Mouse (Mus musculus): ENCODE measurements around the gene Wdr18. TPM values are rescaled to one million over a fixed set of nuclear protein-coding genes. Genes with fewer than 3 reads are reported as not detected.

The Wdr18 gene
- polyA plus RNA-seq, 1 experiment from 2014 or later: 86.2 TPM

GRCm38 (mm10) chr10:79929967-79930825, 29.8 kb upstream of the Wdr18 start:
- H3K4me2 ChIP-seq: no peak overlapping the region
- no peaks in the 10 kb centered on the region for H3K9me3 ChIP-seq
- no peak overlapping the region for H3K27ac ChIP-seq
- H3K4me3 ChIP-seq (replicated peaks): no peak overlapping the region
- H3K27me3 ChIP-seq (replicated peaks): no peaks in the 10 kb centered on the region
- H3K9ac ChIP-seq: no peak overlapping the region
- ATAC-seq (ENCODE audit: insufficient read depth, low FRiP score, low read depth): no peak
- H3K4me1 ChIP-seq: peaks cover 51% of the 10 kb centered on the region
- WGBS: 87% methylated on average over 18 of the region's 18 CpGs
- H3K36me3 ChIP-seq: peaks cover 8% of the 10 kb centered on the region; the same call in 1 of the 2 replicates

- ATAC-seq (ENCODE audit: insufficient read depth, low FRiP score, low read depth): no peak
- Histone ChIP-seq H3K9me3 (no peaks in the 10 kb centered on the region), H3K27ac (no peak overlapping the region), H3K27me3 (replicated peaks) (no peaks in the 10 kb centered on the region), H3K36me3 (peaks cover 8% of the 10 kb centered on the region; the same call in 1 of the 2 replicates), H3K9ac (no peak overlapping the region), H3K4me3 (replicated peaks) (no peak overlapping the region), H3K4me2 (no peak overlapping the region), H3K4me1 (peaks cover 48% of the 10 kb centered on the region)
- WGBS: 93% methylated on average over 16 of the region's 16 CpGs
These were observed 29.1 kb upstream of the Wdr18 start for GRCm38 (mm10) chr10:79930826-79931186.

GRCm38 (mm10) chr10:79931797-79932196, 28.2 kb upstream of the Wdr18 start:
- H3K27me3 ChIP-seq (replicated peaks): no peaks in the 10 kb centered on the region
- H3K36me3 ChIP-seq: peaks cover 8% of the 10 kb centered on the region; the same call in 1 of the 2 replicates
- no peak overlapping the region for H3K9ac ChIP-seq
- WGBS: 77% methylated on average over 9 of the region's 9 CpGs
- peak overlapping the region; percentile 62; the same call in 1 of the 2 replicates for H3K27ac ChIP-seq
- H3K4me2 ChIP-seq: no peak overlapping the region
- ATAC-seq (ENCODE audit: insufficient read depth, low FRiP score, low read depth): no peak
- H3K4me3 ChIP-seq (replicated peaks): no peak overlapping the region
- no peaks in the 10 kb centered on the region for H3K9me3 ChIP-seq
- H3K4me1 ChIP-seq: peaks cover 53% of the 10 kb centered on the region

- Histone ChIP-seq H3K27me3 (replicated peaks) (no peaks in the 10 kb centered on the region), H3K4me3 (replicated peaks) (no peak overlapping the region), H3K4me1 (peaks cover 63% of the 10 kb centered on the region), H3K27ac (peak overlapping the region; percentile 62; the same call in 1 of the 2 replicates), H3K4me2 (peak overlapping the region; percentile 2; the same call in 1 of the 2 replicates), H3K36me3 (peaks cover 8% of the 10 kb centered on the region; the same call in 1 of the 2 replicates), H3K9me3 (no peaks in the 10 kb centered on the region), H3K9ac (no peak overlapping the region)
- no peak for ATAC-seq (ENCODE audit: insufficient read depth, low FRiP score, low read depth)
- WGBS: 24% methylated on average over 8 of the region's 8 CpGs
These were observed 27.2 kb upstream of the Wdr18 start for GRCm38 (mm10) chr10:79932736-79933135.

- Histone ChIP-seq H3K27ac (peak overlapping the region; percentile 62; the same call in 1 of the 2 replicates), H3K27me3 (replicated peaks) (no peaks in the 10 kb centered on the region), H3K9me3 (no peaks in the 10 kb centered on the region), H3K36me3 (peaks cover 8% of the 10 kb centered on the region; the same call in 1 of the 2 replicates), H3K4me3 (replicated peaks) (no peak overlapping the region), H3K9ac (no peak overlapping the region), H3K4me1 (peaks cover 64% of the 10 kb centered on the region), H3K4me2 (peak overlapping the region; percentile 2; the same call in 1 of the 2 replicates)
- WGBS: 54% methylated on average over 9 of the region's 9 CpGs
- ATAC-seq (ENCODE audit: insufficient read depth, low FRiP score, low read depth): no peak
These were observed 26.7 kb upstream of the Wdr18 start for GRCm38 (mm10) chr10:79933145-79933679.

- no peaks in the 10 kb centered on the region for H3K27me3 ChIP-seq (replicated peaks)
- 0 out of 2 replicates have a peak overlapping the region, but pooled peaks have one; percentile 4 for H3K4me2 ChIP-seq
- 74% methylated on average over 6 of the region's 6 CpGs for WGBS
- no peak for ATAC-seq (ENCODE audit: insufficient read depth, low FRiP score, low read depth)
- H3K4me3 ChIP-seq (replicated peaks): no peak overlapping the region
- H3K9ac ChIP-seq: no peak overlapping the region
- peak overlapping the region; percentile 62 for H3K27ac ChIP-seq
- H3K9me3 ChIP-seq: no peaks in the 10 kb centered on the region
- H3K36me3 ChIP-seq: peaks cover 8% of the 10 kb centered on the region; the same call in 1 of the 2 replicates
- peaks cover 62% of the 10 kb centered on the region for H3K4me1 ChIP-seq
These were observed 26.1 kb upstream of the Wdr18 start for GRCm38 (mm10) chr10:79933861-79934260.

GRCm38 (mm10) chr10:79934272-79934721, 25.7 kb upstream of the Wdr18 start:
- no peak overlapping the region for H3K9ac ChIP-seq
- H3K9me3 ChIP-seq: no peaks in the 10 kb centered on the region
- H3K27me3 ChIP-seq (replicated peaks): no peaks in the 10 kb centered on the region
- 44% methylated on average over 13 of the region's 13 CpGs for WGBS
- H3K4me2 ChIP-seq: 0 out of 2 replicates have a peak overlapping the region, but pooled peaks have one; percentile 4
- ATAC-seq (ENCODE audit: insufficient read depth, low FRiP score, low read depth): no peak
- no peak overlapping the region for H3K4me3 ChIP-seq (replicated peaks)
- peak overlapping the region; percentile 62 for H3K27ac ChIP-seq
- H3K36me3 ChIP-seq: peaks cover 8% of the 10 kb centered on the region; the same call in 1 of the 2 replicates
- H3K4me1 ChIP-seq: peaks cover 58% of the 10 kb centered on the region

- ATAC-seq (ENCODE audit: insufficient read depth, low FRiP score, low read depth): no peak
- H3K4me2 ChIP-seq: no peak overlapping the region
- no peak overlapping the region for H3K27ac ChIP-seq
- no peaks in the 10 kb centered on the region for H3K9me3 ChIP-seq
- 82% methylated on average over 16 of the region's 16 CpGs for WGBS
- H3K27me3 ChIP-seq (replicated peaks): no peaks in the 10 kb centered on the region
- H3K4me3 ChIP-seq (replicated peaks): no peak overlapping the region
- peaks cover 54% of the 10 kb centered on the region for H3K4me1 ChIP-seq
- H3K9ac ChIP-seq: no peak overlapping the region
- H3K36me3 ChIP-seq: peaks cover 8% of the 10 kb centered on the region; the same call in 1 of the 2 replicates
These were observed 25.0 kb upstream of the Wdr18 start for GRCm38 (mm10) chr10:79934794-79935569.

- WGBS: 59% methylated on average over 10 of the region's 10 CpGs
These were observed 23.6 kb upstream of the Wdr18 start for GRCm38 (mm10) chr10:79936284-79936910.

GRCm38 (mm10) chr10:79936911-79937441, 23.0 kb upstream of the Wdr18 start:
- 54% methylated on average over 27 of the region's 27 CpGs for WGBS
- peaks cover 5% of the 10 kb centered on the region; the same call in 1 of the 2 replicates for H3K36me3 ChIP-seq
- H3K9ac ChIP-seq: no peak overlapping the region
- H3K4me2 ChIP-seq: peak overlapping the region; percentile 26
- H3K9me3 ChIP-seq: no peaks in the 10 kb centered on the region
- no peak overlapping the region for H3K4me3 ChIP-seq (replicated peaks)
- H3K27ac ChIP-seq: peak overlapping the region; percentile 63
- H3K27me3 ChIP-seq (replicated peaks): no peaks in the 10 kb centered on the region
- ATAC-seq (ENCODE audit: insufficient read depth, low FRiP score, low read depth): peak; percentile 36; the same call in 1 of the 2 replicates
- H3K4me1 ChIP-seq: peaks cover 47% of the 10 kb centered on the region

More at GRCm38 (mm10) chr10:79936284-79936910, 23.6 kb upstream of the Wdr18 start:
- H3K4me2 ChIP-seq: peak overlapping the region; percentile 26
- H3K27ac ChIP-seq: peak overlapping the region; percentile 63
- no peak for ATAC-seq (ENCODE audit: insufficient read depth, low FRiP score, low read depth)
- H3K4me3 ChIP-seq (replicated peaks): no peak overlapping the region
- H3K36me3 ChIP-seq: peaks cover 8% of the 10 kb centered on the region; the same call in 1 of the 2 replicates
- H3K9ac ChIP-seq: no peak overlapping the region
- H3K27me3 ChIP-seq (replicated peaks): no peaks in the 10 kb centered on the region
- H3K9me3 ChIP-seq: no peaks in the 10 kb centered on the region
- peaks cover 53% of the 10 kb centered on the region for H3K4me1 ChIP-seq

Data from stomach, embryonic 15.5 days (tissue).